23 mouse cellular contexts compared by ENCODE assay signal in the genomic region with DNA sequence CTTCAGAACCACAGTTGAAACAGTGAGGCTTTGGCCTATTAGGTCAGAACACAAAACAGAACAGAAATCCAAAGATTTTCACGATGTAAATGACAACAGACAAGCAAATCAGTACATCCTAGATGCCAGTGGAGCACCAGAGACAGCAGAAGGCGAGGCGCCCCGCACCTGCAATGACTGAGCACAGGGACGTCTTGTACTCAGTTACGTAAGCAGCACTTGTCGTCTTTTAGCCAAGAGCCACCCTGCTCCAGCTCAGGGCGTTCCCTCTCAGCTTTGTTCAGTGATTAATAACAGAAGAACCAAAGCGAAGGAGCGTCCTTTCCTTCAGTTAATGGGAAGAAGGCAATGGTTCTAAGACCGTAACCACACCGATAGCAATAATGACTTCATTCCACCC. TPM values are rescaled to one million over a fixed set of nuclear protein-coding genes. Genes with fewer than 3 reads are reported as not detected.
DNase-seq lines count a peak whose midpoint lies in the region; TF ChIP-seq lines count a peak whose summit lies in the region.
"Had no signal": no experiment of that assay in that cellular context is flagged by ENCODE, and none has a peak within 500 bp of the region (broad histone marks: within the 10 kb centered on the region; RNA-seq: fewer than 3 reads in every experiment).

No protein-coding gene starts in this region.

- intact Hi-C loops in heart, postnatal 10 days (cut with DNase I) = no loop called here

- TF ChIP-seq CTCF in layer of hippocampus, adult 2 months (conservative IDR thresholded peaks at IDR 0.05) = no peak

- peak; percentile 14 to 35 for DNase-seq in heart, adult 18-20 months
- no peak for DNase-seq in heart, postnatal 10 days
- peak; percentile 27 to 37 for DNase-seq in layer of hippocampus, adult 2 months (ENCODE audit: low spot score in 2 of 2)
- DNase-seq in layer of hippocampus, adult 9-10 months (ENCODE audit: low spot score) = no peak
- DNase-seq in layer of hippocampus, postnatal 36 days = peak; percentile 46 to 47
- DNase-seq in skeletal muscle tissue, adult 2 months (ENCODE audit: low read depth, low spot score) = peak; percentile 47
- DNase-seq in spleen, postnatal 36 days (ENCODE audit: low spot score in 2 of 2) = no peak
- DNase-seq: B cell, adult 2 months; cerebellum, adult 11-12 months; cerebellum, postnatal 10 days; heart, postnatal 14 days; kidney, adult 11 months; kidney, postnatal 14 days; liver, embryonic 13.5 days; right cerebral cortex, postnatal 25 days; thymus, postnatal 25 days had no signal

- no peak overlapping the region for H3K4me3 ChIP-seq in layer of hippocampus, adult 2 months
- H3K4me3 ChIP-seq: embryonic facial prominence, embryonic 10.5 days; heart, embryonic 12.5 days; hindbrain, embryonic 13.5 days; left cerebral cortex, adult 2 months; liver, embryonic 13.5 days; lung, embryonic 15.5 days; megakaryocyte, embryonic 14.5 days; midbrain, embryonic 13.5 days had no signal

- H3K27ac ChIP-seq in layer of hippocampus, adult 2 months = peak overlapping the region; percentile 32; the same call in 1 of the 2 replicates
- H3K27ac ChIP-seq: embryonic facial prominence, embryonic 10.5 days; hindbrain, embryonic 13.5 days; left cerebral cortex, adult 2 months; liver, embryonic 13.5 days; lung, embryonic 15.5 days; midbrain, embryonic 13.5 days had no signal

RNA-seq across cellular contexts. Expression of gene Zcchc8, which starts 12.3 kb away (rescaled TPM):
- total RNA-seq in heart, adult 18-20 months (2021) = 10 to 100 TPM; 17.3 to 22.0 TPM
- total RNA-seq in heart, postnatal 10 days (2021) = 10 to 100 TPM; 39.4 to 49.5 TPM
- 10 to 100 TPM; 54.4 to 56.0 TPM for total RNA-seq in layer of hippocampus, adult 2 months (2021)
- total RNA-seq in layer of hippocampus, postnatal 36 days (2021) = 10 to 100 TPM; 49.6 to 63.2 TPM

RNA-seq across cellular contexts. Expression of gene Clip1, which starts 24.2 kb away (rescaled TPM):
- 100 to 1,000 TPM; 173 to 179 TPM for total RNA-seq in heart, adult 18-20 months (2021)
- 100 to 1,000 TPM; 135 to 144 TPM for total RNA-seq in heart, postnatal 10 days (2021)
- total RNA-seq in layer of hippocampus, adult 2 months (2021) = 100 to 1,000 TPM; 136 to 144 TPM
- 100 to 1,000 TPM; 136 to 137 TPM for total RNA-seq in layer of hippocampus, postnatal 36 days (2021)

RNA-seq across cellular contexts. Expression of gene Rsrc2, which starts 40.6 kb away (rescaled TPM):
- total RNA-seq in heart, adult 18-20 months (2021) = 10 to 100 TPM; 35.7 to 39.7 TPM
- total RNA-seq in heart, postnatal 10 days (2021) = 10 to 100 TPM; 54.1 to 55.8 TPM
- 100 to 1,000 TPM in 1 of 2 experiments, 10 to 100 TPM in 1; 93.7 to 109 TPM for total RNA-seq in layer of hippocampus, adult 2 months (2021)
- 100 to 1,000 TPM; 101 to 110 TPM for total RNA-seq in layer of hippocampus, postnatal 36 days (2021)

RNA-seq across cellular contexts. Expression of gene Kntc1, which starts 40.9 kb away (rescaled TPM):
- total RNA-seq in heart, adult 18-20 months (2021) = under 1 TPM; 0.31 to 0.97 TPM
- 10 to 100 TPM in 1 of 2 experiments, 1 to 10 TPM in 1; 6.9 to 10.3 TPM for total RNA-seq in heart, postnatal 10 days (2021)
- total RNA-seq in layer of hippocampus, adult 2 months (2021) = 1 to 10 TPM; 2.2 to 2.8 TPM
- total RNA-seq in layer of hippocampus, postnatal 36 days (2021) = 1 to 10 TPM; 2.3 to 3.4 TPM

Comparison
In these comparisons a context has a peak if more than half of its experiments do, and no peak if none do; other contexts are left out.
1. DNase-seq: peak in heart, adult 18-20 months (2 of 2), layer of hippocampus, adult 2 months (2 of 2), layer of hippocampus, postnatal 36 days (2 of 2) and skeletal muscle tissue, adult 2 months (single experiment); none in heart, postnatal 10 days (0 of 2), layer of hippocampus, adult 9-10 months (single experiment) and spleen, postnatal 36 days (0 of 2).